Mouse (Mus musculus): ENCODE data around the gene Batf3.

DNA sequence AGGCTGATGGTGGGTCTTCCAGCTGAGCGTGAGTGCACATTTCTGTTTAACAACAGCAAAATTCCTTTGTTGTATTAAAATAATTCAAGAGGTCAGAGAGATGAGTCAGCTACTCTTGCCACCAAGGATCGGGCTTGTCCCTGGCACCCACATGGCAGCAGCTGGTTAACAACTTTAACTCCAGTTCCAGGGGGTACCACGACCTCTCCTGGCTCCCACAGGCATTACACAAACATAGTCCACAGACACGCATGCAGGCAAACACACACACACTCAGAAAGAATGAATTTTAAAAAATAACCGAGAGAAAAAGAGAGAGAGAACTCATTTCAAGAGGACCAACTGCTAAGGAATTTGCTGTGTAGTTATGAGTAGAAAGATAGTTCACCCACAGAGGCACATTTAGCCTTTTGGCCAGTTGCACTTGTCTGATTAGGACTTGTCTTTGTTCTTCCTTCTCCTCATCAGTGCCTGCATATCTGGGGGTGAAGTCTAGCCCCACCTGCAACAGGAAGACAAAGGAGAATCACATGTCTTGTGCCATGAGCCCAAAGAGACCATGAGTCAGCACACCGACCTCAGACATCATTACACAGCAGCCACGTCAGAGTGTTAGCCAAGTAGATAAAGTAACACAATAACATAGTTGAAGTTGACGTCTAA is 42.6 kb upstream of the Batf3 start:
- TF ChIP-seq CTCF (IDR thresholded peaks at IDR 0.05) (0 out of 2 replicates have a peak, but pooled peaks have one; percentile 17), POLR2A (IDR thresholded peaks at IDR 0.05; ENCODE audit: insufficient read depth, low read depth, low read length) (no peak)
